In genomic region chr19:53993860-53994259, GRCm38 (mm10) we compare ENCODE assay signal across 15 mouse cellular contexts.
"Had no signal": no experiment of that assay in that cellular context is flagged by ENCODE, and none has a peak within 500 bp of the region (broad histone marks: within the 10 kb centered on the region; RNA-seq: fewer than 3 reads in every experiment).

No protein-coding gene starts in this region.

- H3K27me3 ChIP-seq: neural tube, embryonic 12.5 days; neural tube, embryonic 13.5 days; neural tube, embryonic 15.5 days; stomach, embryonic 15.5 days had no signal

- DNase-seq: retina, postnatal 1 day; right cerebral cortex, postnatal 14 days; right cerebral cortex, postnatal 25 days; right cerebral cortex, postnatal 4 days; spleen, adult 18-20 months; thymus, adult 18-20 months; thymus, adult 2 months; thymus, postnatal 14 days; thymus, postnatal 36 days; thymus, postnatal 4 days had no signal

- H3K36me3 ChIP-seq: neural tube, embryonic 15.5 days had no signal

- H3K4me1 ChIP-seq: neural tube, embryonic 12.5 days; neural tube, embryonic 15.5 days; stomach, embryonic 15.5 days had no signal

- H3K9ac ChIP-seq: neural tube, embryonic 12.5 days; neural tube, embryonic 13.5 days; neural tube, embryonic 15.5 days; stomach, embryonic 15.5 days had no signal

- H3K4me2 ChIP-seq: neural tube, embryonic 12.5 days; neural tube, embryonic 13.5 days; neural tube, embryonic 15.5 days; stomach, embryonic 15.5 days had no signal

- H3K27ac ChIP-seq: neural tube, embryonic 12.5 days; neural tube, embryonic 13.5 days; neural tube, embryonic 15.5 days; stomach, embryonic 15.5 days; stomach, postnatal 0 days had no signal

- H3K9me3 ChIP-seq: neural tube, embryonic 12.5 days; neural tube, embryonic 13.5 days; neural tube, embryonic 15.5 days; stomach, embryonic 15.5 days had no signal

- H3K4me3 ChIP-seq: neural tube, embryonic 12.5 days; neural tube, embryonic 13.5 days; neural tube, embryonic 15.5 days; stomach, embryonic 15.5 days had no signal
